Mouse (Mus musculus): ENCODE measurements around the gene Zfp467. TPM values are rescaled to one million over a fixed set of nuclear protein-coding genes. Genes with fewer than 3 reads are reported as not detected.

The Zfp467 gene
- total and polyA plus RNA-seq, 3 experiments = 1.4 to 5.9 (median 2.1) TPM

GRCm38 (mm10) chr6:48395105-48396007, 50.3 kb downstream of the Zfp467 start, which contains the start of gene Krba1 (continued):
- TF ChIP-seq ELF1 (IDR thresholded peaks at IDR 0.05; ENCODE audit: low read depth, low read length) (peak; percentile 90), JUND (conservative IDR thresholded peaks at IDR 0.05; ENCODE audit: low read depth, low read length) (no peak), CHD2 (IDR thresholded peaks at IDR 0.05; ENCODE audit: low read length) (no peak), MEF2A (IDR thresholded peaks at IDR 0.05; ENCODE audit: borderline replicate concordance, low read depth, low read length) (no peak), IRF4 (IDR thresholded peaks at IDR 0.05; ENCODE audit: low read depth, low read length) (no peak), USF1 (IDR thresholded peaks at IDR 0.05; ENCODE audit: low read depth, low read length) (no peak), ETS1 (conservative IDR thresholded peaks at IDR 0.05; ENCODE audit: low read depth, low read length) (no peak), UBTF (IDR thresholded peaks at IDR 0.05; ENCODE audit: low read depth, low read length) (no peak; the same call in 1 of the 2 replicates)

- no peak overlapping the region for H3K4me2 ChIP-seq (ENCODE audit: insufficient read depth, low read depth, poor library complexity, severe bottlenecking)
- H3K27ac ChIP-seq (ENCODE audit: insufficient read depth, low read depth) = no peak overlapping the region
- H3K27me3 ChIP-seq (replicated peaks) = peaks cover 2% of the 10 kb centered on the region
- no peak overlapping the region for H3K9ac ChIP-seq (ENCODE audit: insufficient read depth, low read depth)
- dilution Hi-C loops (cut with MboI; ENCODE audit: extremely low pct_ligation_motif_present, extremely low pct_unique_long_range_greater_than_20kb, low sequenced_read_pairs) = no loop called here
- no peak for DNase-seq (ENCODE audit: extremely low read depth)
- no peak overlapping the region for H3K4me3 ChIP-seq (replicated peaks in 1 of 3; ENCODE audit: low read depth in 2 of 3, low read length in 2 of 3, poor library complexity in 1 of 3)
- H3K4me1 ChIP-seq (ENCODE audit: control insufficient read depth in 1 of 2, insufficient read depth in 2 of 2) = peaks cover 14 to 34% of the 10 kb centered on the region in 2 experiments
- no peaks in the 10 kb centered on the region; the same call in 1 of the 2 replicates for H3K79me2 ChIP-seq (replicated peaks; ENCODE audit: control insufficient read depth, extremely low read depth, insufficient read depth, poor library complexity, severe bottlenecking)
- no peaks in the 10 kb centered on the region for H3K9me3 ChIP-seq (replicated peaks; ENCODE audit: low read length)
- TF ChIP-seq ETS1 (conservative IDR thresholded peaks at IDR 0.05; ENCODE audit: low read depth, low read length) (no peak), MAZ (IDR thresholded peaks at IDR 0.05; ENCODE audit: low read depth, low read length) (no peak), MAX (IDR thresholded peaks at IDR 0.05; ENCODE audit: low read length) (no peak), CHD1 (IDR thresholded peaks at IDR 0.05; ENCODE audit: low read depth, low read length) (no peak), ELF1 (IDR thresholded peaks at IDR 0.05; ENCODE audit: low read depth, low read length) (no peak), ZKSCAN1 (IDR thresholded peaks at IDR 0.05; ENCODE audit: borderline replicate concordance, low read depth, low read length) (no peak), MXI1 (IDR thresholded peaks at IDR 0.05; ENCODE audit: low read depth, low read length) (no peak)
- in situ Hi-C loops (cut with MboI; ENCODE audit: low pct_ligation_motif_present, low pct_unique_long_range_greater_than_20kb, low sequenced_read_pairs) = no loop called here
- H3K36me3 ChIP-seq (replicated peaks in 1 of 2; ENCODE audit: control insufficient read depth in 1 of 2, insufficient read depth in 1 of 2, low read length in 1 of 2) = peaks cover 0 to 5% of the 10 kb centered on the region in 2 experiments
Observed at GRCm38 (mm10) chr6:48393811-48394210, 51.8 kb downstream of the Zfp467 start.

GRCm38 (mm10) chr6:48388221-48388620, 57.4 kb downstream of the Zfp467 start:
- Histone ChIP-seq H3K9ac (ENCODE audit: insufficient read depth, low read depth) (no peak overlapping the region), H3K4me3 (replicated peaks in 1 of 3; ENCODE audit: low read depth in 2 of 3, low read length in 2 of 3, poor library complexity in 1 of 3) (no peak overlapping the region), H3K27me3 (replicated peaks) (peaks cover 2% of the 10 kb centered on the region), H3K4me2 (ENCODE audit: insufficient read depth, low read depth, poor library complexity, severe bottlenecking) (no peak overlapping the region), H3K79me2 (replicated peaks; ENCODE audit: control insufficient read depth, extremely low read depth, insufficient read depth, poor library complexity, severe bottlenecking) (no peaks in the 10 kb centered on the region), H3K4me1 (ENCODE audit: control insufficient read depth in 1 of 2, insufficient read depth in 2 of 2) (no peaks in the 10 kb centered on the region), H3K27ac (ENCODE audit: insufficient read depth, low read depth) (no peak overlapping the region), H3K9me3 (replicated peaks; ENCODE audit: low read length) (no peaks in the 10 kb centered on the region), H3K36me3 (replicated peaks in 1 of 2; ENCODE audit: control insufficient read depth in 1 of 2, insufficient read depth in 1 of 2, low read length in 1 of 2) (no peaks in the 10 kb centered on the region)
- no peak for DNase-seq (ENCODE audit: extremely low read depth)
- TF ChIP-seq POLR2A (IDR thresholded peaks at IDR 0.05; ENCODE audit: low read depth, low read length) = no peak
- no peak for TF ChIP-seq PAX5 (IDR thresholded peaks at IDR 0.05; ENCODE audit: low read length)
- TF ChIP-seq E2F4 (IDR thresholded peaks at IDR 0.05; ENCODE audit: insufficient replicate concordance, low read depth, low read length) = no peak
- no peak for TF ChIP-seq MAZ (IDR thresholded peaks at IDR 0.05; ENCODE audit: low read depth, low read length)
- no peak for TF ChIP-seq JUN (IDR thresholded peaks at IDR 0.05; ENCODE audit: insufficient read depth, low read depth, low read length)
- TF ChIP-seq TBP (conservative IDR thresholded peaks at IDR 0.05; ENCODE audit: low read depth, low read length) = no peak
- no peak for TF ChIP-seq TCF12 (IDR thresholded peaks at IDR 0.05; ENCODE audit: low read depth, low read length)
- TF ChIP-seq UBTF (IDR thresholded peaks at IDR 0.05; ENCODE audit: low read depth, low read length) = no peak
- TF ChIP-seq NELFE (IDR thresholded peaks at IDR 0.05; ENCODE audit: low read depth, low read length) = no peak
- no peak for TF ChIP-seq MAFK (IDR thresholded peaks at IDR 0.05; ENCODE audit: insufficient replicate concordance, low read length)
- no peak for TF ChIP-seq IRF4 (IDR thresholded peaks at IDR 0.05; ENCODE audit: low read depth, low read length)
- TF ChIP-seq ZNF384 (IDR thresholded peaks at IDR 0.05; ENCODE audit: low read depth, low read length) = no peak
- no peak for TF ChIP-seq POLR2AphosphoS2 (IDR thresholded peaks at IDR 0.05; ENCODE audit: low read depth, low read length)
- TF ChIP-seq RAD21 (IDR thresholded peaks at IDR 0.05; ENCODE audit: low read depth, low read length) = no peak
- no peak for TF ChIP-seq SIN3A (IDR thresholded peaks at IDR 0.05; ENCODE audit: low read length)
- TF ChIP-seq RCOR1 (conservative IDR thresholded peaks at IDR 0.05; ENCODE audit: low read depth, low read length) = no peak
- TF ChIP-seq CHD1 (IDR thresholded peaks at IDR 0.05; ENCODE audit: low read depth, low read length) = no peak
- TF ChIP-seq ZKSCAN1 (IDR thresholded peaks at IDR 0.05; ENCODE audit: borderline replicate concordance, low read depth, low read length) = no peak
- TF ChIP-seq ELF1 (IDR thresholded peaks at IDR 0.05; ENCODE audit: low read depth, low read length) = no peak
- no peak for TF ChIP-seq CTCF (conservative IDR thresholded peaks at IDR 0.05 in 1 of 2, IDR thresholded peaks at IDR 0.05 in 1 of 2; ENCODE audit: low read depth in 2 of 2, low read length in 2 of 2)
- in situ Hi-C loops (cut with MboI; ENCODE audit: low pct_ligation_motif_present, low pct_unique_long_range_greater_than_20kb, low sequenced_read_pairs) (no loop called here), dilution Hi-C loops (cut with MboI; ENCODE audit: extremely low pct_ligation_motif_present, extremely low pct_unique_long_range_greater_than_20kb, low sequenced_read_pairs) (no loop called here)

All from CH12.LX (cell line).